In the genomic region with DNA sequence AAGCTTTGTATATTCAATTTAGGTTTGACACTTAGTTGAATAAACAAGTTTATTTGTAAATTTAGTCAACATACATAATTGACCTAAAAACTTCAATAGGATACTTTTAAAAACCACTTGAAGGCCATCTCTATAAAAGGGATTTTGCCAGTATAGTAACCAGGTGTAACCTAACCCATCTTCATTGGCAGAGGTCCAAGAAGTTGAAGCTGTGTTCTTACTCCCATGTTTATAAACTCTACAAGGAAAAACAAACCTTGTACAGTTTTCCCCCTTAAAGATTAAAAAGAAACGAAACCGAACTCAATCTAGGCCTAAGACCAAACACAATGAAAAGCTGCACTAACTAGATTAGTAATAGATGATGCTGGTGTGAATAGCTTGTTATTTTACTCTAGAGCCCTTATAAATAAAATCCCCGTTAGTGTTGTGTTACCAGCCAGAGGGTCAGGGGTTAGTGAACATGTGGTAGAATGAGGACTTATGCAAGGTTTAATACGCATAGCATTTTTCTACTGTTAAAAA, we compare ENCODE assay signal across 8 mouse cellular contexts. TPM values are rescaled to one million over a fixed set of nuclear protein-coding genes. Genes with fewer than 3 reads are reported as not detected.
A peak's percentile ranks its signal among the peaks of the same experiment; 100 is the strongest.
DNase-seq lines count a peak whose midpoint lies in the region; ATAC-seq and TF ChIP-seq lines count a peak whose summit lies in the region.

No protein-coding gene starts in this region.

- peaks cover 14% of the 10 kb centered on the region for H3K79me3 ChIP-seq in C2C12 (ENCODE audit: low read depth)

- no peak overlapping the region for H3K27ac ChIP-seq in heart, adult 2 months
- H3K27ac ChIP-seq in forebrain, embryonic 15.5 days (replicated peaks) = no peak overlapping the region
- H3K27ac ChIP-seq in liver, embryonic 15.5 days (replicated peaks) = no peak overlapping the region; the same call in 1 of the 2 replicates

- no peak for TF ChIP-seq POLR2A in heart, adult 2 months (IDR thresholded peaks at IDR 0.05; ENCODE audit: insufficient read depth, low read depth, low read length)

- no peaks in the 10 kb centered on the region for H3K79me2 ChIP-seq in heart, adult 2 months (replicated peaks; ENCODE audit: control insufficient read depth, insufficient read depth, low read length)
- H3K79me2 ChIP-seq in C2C12 (ENCODE audit: control insufficient read depth, insufficient read depth) = peaks cover 31% of the 10 kb centered on the region

- peak overlapping the region; percentile 42 for H3ac ChIP-seq in C2C12 (ENCODE audit: control insufficient read depth, insufficient read length, low read depth)

- no peaks in the 10 kb centered on the region for H3K9me3 ChIP-seq in forebrain, embryonic 15.5 days
- H3K9me3 ChIP-seq in liver, embryonic 15.5 days (replicated peaks) = no peaks in the 10 kb centered on the region

- H3K4me1 ChIP-seq in heart, adult 2 months (ENCODE audit: control insufficient read depth, insufficient read depth, low read length) = peaks cover 2% of the 10 kb centered on the region
- H3K4me1 ChIP-seq in forebrain, embryonic 15.5 days = peaks cover 18% of the 10 kb centered on the region
- peaks cover 18% of the 10 kb centered on the region for H3K4me1 ChIP-seq in liver, embryonic 15.5 days (replicated peaks)

- peak overlapping the region; percentile 33 for H3K4me3 ChIP-seq in heart, adult 2 months
- H3K4me3 ChIP-seq in C2C12 (ENCODE audit: insufficient read depth, poor library complexity, severe bottlenecking) = peak overlapping the region; percentile 23
- H3K4me3 ChIP-seq in forebrain, embryonic 15.5 days = peak overlapping the region; percentile 81
- peak overlapping the region; percentile 99 for H3K4me3 ChIP-seq in liver, embryonic 15.5 days (replicated peaks)

- no peak for DNase-seq in heart, adult 2 months
- DNase-seq in heart, adult 18-20 months = no peak
- no peak for DNase-seq in layer of hippocampus, postnatal 25 days (ENCODE audit: extremely low spot score in 1 of 2, low spot score in 1 of 2)
- no peak for DNase-seq in gastrocnemius, postnatal 4 days (ENCODE audit: low spot score in 2 of 2)
- no peak for DNase-seq in urinary bladder, postnatal 25 days (ENCODE audit: low spot score)

- no peak for ATAC-seq in forebrain, embryonic 15.5 days (replicated peaks)
- ATAC-seq in liver, embryonic 15.5 days (ENCODE audit: insufficient read depth) = no peak

- H3K27me3 ChIP-seq in heart, adult 2 months (ENCODE audit: control insufficient read depth, insufficient read depth, low read length) = no peaks in the 10 kb centered on the region
- no peaks in the 10 kb centered on the region for H3K27me3 ChIP-seq in C2C12 (ENCODE audit: control insufficient read depth, insufficient read depth, insufficient read length)
- no peaks in the 10 kb centered on the region for H3K27me3 ChIP-seq in forebrain, embryonic 15.5 days
- no peaks in the 10 kb centered on the region for H3K27me3 ChIP-seq in liver, embryonic 15.5 days

- peak overlapping the region; percentile 74 for H3K4me2 ChIP-seq in forebrain, embryonic 15.5 days (replicated peaks)
- peak overlapping the region; percentile 68 for H3K4me2 ChIP-seq in liver, embryonic 15.5 days

- intact Hi-C loops in heart, adult 2 months (cut with DNase I) = no loop called here

- TF ChIP-seq EP300 in heart, adult 2 months (IDR thresholded peaks at IDR 0.05; ENCODE audit: insufficient read depth, low read depth, low read length) = no peak

- H3K9ac ChIP-seq in heart, adult 2 months (ENCODE audit: low read depth, low read length) = no peak overlapping the region
- H3K9ac ChIP-seq in forebrain, embryonic 15.5 days (replicated peaks) = peak overlapping the region; percentile 40
- 0 out of 2 replicates have a peak overlapping the region, but pooled peaks have one; percentile 19 for H3K9ac ChIP-seq in liver, embryonic 15.5 days

- WGBS in heart, adult 2 months = 26% methylated on average over 4 of the region's 4 CpGs
- WGBS in forebrain, embryonic 15.5 days = 49% methylated on average over 4 of the region's 4 CpGs
- 72% methylated on average over 4 of the region's 4 CpGs for WGBS in liver, embryonic 15.5 days (ENCODE audit: insufficient replicate concordance)

- H3K36me3 ChIP-seq in heart, adult 2 months (ENCODE audit: control insufficient read depth, insufficient read depth, low read length) = peaks cover 15% of the 10 kb centered on the region
- H3K36me3 ChIP-seq in C2C12 (ENCODE audit: control insufficient read depth, insufficient read depth) = peaks cover 28% of the 10 kb centered on the region
- H3K36me3 ChIP-seq in forebrain, embryonic 15.5 days = peaks cover 25% of the 10 kb centered on the region
- peaks cover 25% of the 10 kb centered on the region for H3K36me3 ChIP-seq in liver, embryonic 15.5 days (replicated peaks)

- no peak for TF ChIP-seq CTCF in heart, adult 2 months (IDR thresholded peaks at IDR 0.05)
- TF ChIP-seq CTCF in C2C12 (IDR thresholded peaks at IDR 0.05; ENCODE audit: control insufficient read depth, insufficient read depth, insufficient read length) = no peak

TF ChIP-seq in C2C12, 6 proteins besides CTCF, POLR2A, EP300 and RAD21:
- TF ChIP-seq MYOG (IDR thresholded peaks at IDR 0.05; ENCODE audit: control insufficient read depth, extremely low read depth, insufficient read length) (no peak), CEBPB (IDR thresholded peaks at IDR 0.05; ENCODE audit: low read depth) (no peak), USF1 (IDR thresholded peaks at IDR 0.05; ENCODE audit: low read depth) (no peak), MAX (IDR thresholded peaks at IDR 0.05) (no peak), MYOD1 (IDR thresholded peaks at IDR 0.05; ENCODE audit: control insufficient read depth, insufficient read length, low read depth) (no peak), FOSL1 (IDR thresholded peaks at IDR 0.05; ENCODE audit: insufficient read depth, low read length, poor library complexity, severe bottlenecking) (no peak)

RNA-seq across cellular contexts. Expression of gene H3f3b, which starts 5.4 kb away (rescaled TPM):
- total RNA-seq in heart, adult 2 months (2021) = 100 to 1,000 TPM; 105 to 128 TPM
- 67.5 and 82.1 TPM in 2 replicates for polyA plus RNA-seq in heart, adult 2 months (2012; rRNA removed)
- total RNA-seq in heart, adult 18-20 months (2021) = 100 to 1,000 TPM in 1 of 2 experiments, 10 to 100 TPM in 1; 98.0 to 107 TPM
- polyA plus RNA-seq in C2C12 (2012; fragmentation: generic; extraction: Trizol) = 633 TPM
- 2,534 and 2,591 TPM in 2 replicates for polyA plus RNA-seq in forebrain, embryonic 15.5 days (2015; fragmentation: Nextera tagmentation; extraction: Ambion mirVana)
- 540 and 595 TPM in 2 replicates for polyA plus RNA-seq in liver, embryonic 15.5 days (2015; fragmentation: Nextera tagmentation; extraction: Ambion mirVana)
- 100 to 1,000 TPM; 281 to 291 TPM for total RNA-seq in layer of hippocampus, postnatal 25 days (2021)
- 100 to 1,000 TPM; 383 to 437 TPM for total RNA-seq in gastrocnemius, postnatal 4 days (2021)

RNA-seq across cellular contexts. Expression of gene Unk, which starts 7.8 kb away (rescaled TPM):
- total RNA-seq in heart, adult 2 months (2021) = 1 to 10 TPM; 7.1 to 7.9 TPM
- 16.5 and 20.4 TPM in 2 replicates for polyA plus RNA-seq in heart, adult 2 months (2012; rRNA removed)
- 1 to 10 TPM; 5.2 to 7.8 TPM for total RNA-seq in heart, adult 18-20 months (2021)
- 14.5 TPM for polyA plus RNA-seq in C2C12 (2012; fragmentation: generic; extraction: Trizol)
- 40.4 and 40.8 TPM in 2 replicates for polyA plus RNA-seq in forebrain, embryonic 15.5 days (2015; fragmentation: Nextera tagmentation; extraction: Ambion mirVana)
- 10.1 and 11.6 TPM in 2 replicates for polyA plus RNA-seq in liver, embryonic 15.5 days (2015; fragmentation: Nextera tagmentation; extraction: Ambion mirVana)
- total RNA-seq in layer of hippocampus, postnatal 25 days (2021) = 10 to 100 TPM; 19.6 to 23.2 TPM
- 10 to 100 TPM; 25.9 to 26.0 TPM for total RNA-seq in gastrocnemius, postnatal 4 days (2021)

RNA-seq across cellular contexts. Expression of gene Galk1, which starts 9.8 kb away (rescaled TPM):
- 10 to 100 TPM; 14.5 to 14.7 TPM for total RNA-seq in heart, adult 2 months (2021)
- polyA plus RNA-seq in heart, adult 2 months (2012; rRNA removed) = 14.6 and 16.4 TPM in 2 replicates
- 10 to 100 TPM; 14.1 to 15.0 TPM for total RNA-seq in heart, adult 18-20 months (2021)
- 150 TPM for polyA plus RNA-seq in C2C12 (2012; fragmentation: generic; extraction: Trizol)
- 58.9 and 64.2 TPM in 2 replicates for polyA plus RNA-seq in forebrain, embryonic 15.5 days (2015; fragmentation: Nextera tagmentation; extraction: Ambion mirVana)
- polyA plus RNA-seq in liver, embryonic 15.5 days (2015; fragmentation: Nextera tagmentation; extraction: Ambion mirVana) = 168 and 190 TPM in 2 replicates
- total RNA-seq in layer of hippocampus, postnatal 25 days (2021) = 10 to 100 TPM; 14.0 to 16.9 TPM
- 10 to 100 TPM; 32.7 to 40.0 TPM for total RNA-seq in gastrocnemius, postnatal 4 days (2021)

RNA-seq across cellular contexts. Expression of gene Itgb4, which starts 47.8 kb away (rescaled TPM):
- 1 to 10 TPM; 2.6 to 2.9 TPM for total RNA-seq in heart, adult 2 months (2021)
- 1.9 and 3.1 TPM in 2 replicates for polyA plus RNA-seq in heart, adult 2 months (2012; rRNA removed)
- total RNA-seq in heart, adult 18-20 months (2021) = 1 to 10 TPM; 1.9 to 3.7 TPM
- polyA plus RNA-seq in C2C12 (2012; fragmentation: generic; extraction: Trizol) = 0.49 TPM
- polyA plus RNA-seq in forebrain, embryonic 15.5 days (2015; fragmentation: Nextera tagmentation; extraction: Ambion mirVana) = 0.52 and 0.69 TPM in 2 replicates
- 0.18 and 0.31 TPM in 2 replicates for polyA plus RNA-seq in liver, embryonic 15.5 days (2015; fragmentation: Nextera tagmentation; extraction: Ambion mirVana)
- 1 to 10 TPM; 5.2 to 6.5 TPM for total RNA-seq in layer of hippocampus, postnatal 25 days (2021)
- total RNA-seq in gastrocnemius, postnatal 4 days (2021) = 1 to 10 TPM; 5.1 to 6.2 TPM

RNA-seq across cellular contexts. Expression of gene Unc13d, which starts 55.4 kb away (rescaled TPM):
- total RNA-seq in heart, adult 2 months (2021) = 1 to 10 TPM in 1 of 2 experiments, under 1 TPM in 1; 0.55 to 1.5 TPM
- polyA plus RNA-seq in heart, adult 2 months (2012; rRNA removed) = 1.1 and 1.7 TPM in 2 replicates
- total RNA-seq in heart, adult 18-20 months (2021) = 1 to 10 TPM in 1 of 2 experiments, under 1 TPM in 1; 0.42 to 2.0 TPM
- polyA plus RNA-seq in C2C12 (2012; fragmentation: generic; extraction: Trizol) = 0.43 TPM
- polyA plus RNA-seq in forebrain, embryonic 15.5 days (2015; fragmentation: Nextera tagmentation; extraction: Ambion mirVana) = 0.70 and 0.80 TPM in 2 replicates
- 21.4 and 23.3 TPM in 2 replicates for polyA plus RNA-seq in liver, embryonic 15.5 days (2015; fragmentation: Nextera tagmentation; extraction: Ambion mirVana)
- 1 to 10 TPM; 1.3 to 2.4 TPM for total RNA-seq in layer of hippocampus, postnatal 25 days (2021)
- 1 to 10 TPM; 1.1 to 2.0 TPM for total RNA-seq in gastrocnemius, postnatal 4 days (2021)

Comparison
In these comparisons a context has a peak if more than half of its experiments do, and no peak if none do; other contexts are left out.
1. H3K4me3 ChIP-seq: peak in every context shown above with its lines; median percentile 99 in liver, embryonic 15.5 days; 81 in forebrain, embryonic 15.5 days; 33 in heart, adult 2 months; 23 in C2C12.